Mouse (Mus musculus): ENCODE data around the gene Pilrb1.

DNA sequence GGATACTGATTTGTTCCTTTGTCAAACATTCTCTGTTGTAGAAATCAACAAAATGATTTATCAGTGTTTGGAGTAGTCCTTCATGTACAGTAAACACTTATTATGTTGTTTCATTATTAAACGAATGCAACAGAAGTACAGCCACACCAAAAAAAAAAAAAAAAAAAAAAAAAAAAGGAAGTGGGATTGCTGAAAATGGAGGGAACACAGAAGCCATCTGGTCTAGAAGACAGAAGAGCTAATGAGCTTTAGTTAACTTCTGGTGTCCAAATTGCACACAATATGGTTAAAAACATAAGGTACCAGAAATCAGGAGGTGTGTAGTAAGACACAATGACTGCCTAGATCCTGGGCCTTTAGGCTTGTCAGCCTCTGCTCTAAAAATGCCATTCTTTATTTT lies 39.9 kb upstream of the Pilrb1 start:
- TF ChIP-seq CTCF (IDR thresholded peaks at IDR 0.05; ENCODE audit: low read depth, low read length) = no peak
- TF ChIP-seq POLR2A (IDR thresholded peaks at IDR 0.05; ENCODE audit: extremely low read depth, insufficient read depth, low read length) = no peak

All from liver, adult 2 months (tissue).